Mouse (Mus musculus): ENCODE results near the gene Opn1sw.
"Not testable (repeated sequence)": the region's sequence is repeated elsewhere in the genome, so short reads cannot be mapped to it uniquely, and the experiment has no call there.

Gene Opn1sw

DNA sequence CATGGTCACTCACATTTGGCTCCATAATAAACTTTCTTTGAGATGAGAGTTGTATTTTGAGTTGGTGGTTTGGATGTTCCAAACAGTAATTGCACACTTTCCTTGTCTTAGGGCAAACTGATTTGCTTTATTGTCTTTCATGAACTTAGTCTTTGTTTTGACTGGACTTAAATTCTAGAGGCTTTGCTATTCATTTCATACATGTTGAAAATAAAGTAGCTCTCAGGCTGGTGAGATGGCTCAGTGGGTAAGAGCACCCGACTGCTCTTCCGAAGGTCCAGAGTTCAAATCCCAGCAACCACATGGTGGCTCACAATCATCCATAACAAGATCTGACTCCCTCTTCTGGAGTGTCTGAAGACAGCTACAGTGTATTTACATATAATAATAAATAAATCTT, 41.8 kb downstream of the Opn1sw start:
- DNase-seq (ENCODE audit: low read depth), result not testable (repeated sequence)

DNA sequence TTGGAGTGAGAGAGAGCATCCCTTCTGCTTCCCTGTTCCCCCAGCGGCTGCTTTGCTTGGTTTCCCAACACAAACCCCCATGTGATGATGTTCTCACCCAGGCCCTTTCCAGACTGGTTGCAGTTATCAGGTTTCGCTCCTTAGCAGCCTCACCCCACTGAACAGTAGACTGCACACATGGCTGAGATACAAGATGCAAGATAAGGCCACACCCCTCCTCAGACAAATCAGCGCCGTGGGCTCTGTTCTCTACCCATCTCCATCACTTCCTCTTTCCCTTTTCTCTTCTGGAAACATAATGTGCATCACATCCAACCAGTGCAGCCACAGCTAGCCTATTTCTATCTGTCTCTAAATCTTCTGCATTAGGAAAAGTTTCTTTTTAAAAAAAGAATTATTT, 58.8 kb downstream of the Opn1sw start:
- no peak for DNase-seq (ENCODE audit: low read depth)

DNA sequence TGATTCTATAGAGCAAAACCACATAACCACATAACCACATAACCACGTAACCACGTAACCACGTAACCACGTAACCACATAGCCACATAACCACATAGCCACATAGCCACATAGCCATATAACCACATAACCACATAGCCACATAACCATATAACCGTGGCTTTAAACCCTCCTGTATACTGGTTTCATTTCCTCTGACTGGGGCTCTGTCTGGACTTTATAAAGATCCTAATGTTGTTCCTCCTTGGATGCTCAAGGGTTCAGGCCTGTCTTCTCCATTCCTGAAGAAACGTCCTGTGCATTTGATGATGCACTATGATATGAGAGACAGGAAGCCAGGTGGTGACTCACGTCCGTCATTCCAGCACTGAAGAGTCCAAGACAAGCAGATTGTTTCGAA, 61.3 kb downstream of the Opn1sw start:
- DNase-seq (ENCODE audit: low read depth), result no peak

Measured in fibroblast of lung, adult 2 months (primary cell).